Mouse (Mus musculus) kidney, adult 11 months (tissue): Measurements from ENCODE around the gene Frmd6.
A peak's percentile ranks its signal among the peaks of the same experiment; 100 is the strongest.

Experiments
- DNase-seq: peaks from one replicate; pipeline ENCODE4 v3.0.0; 2022

Gene Frmd6

GRCm38 (mm10) chr12:70855678-70856077 is 30.4 kb downstream of the Frmd6 start:
- DNase-seq, result no peak

- DNase-seq, result no peak
Observed at GRCm38 (mm10) chr12:70856776-70857175, 31.5 kb downstream of the Frmd6 start.

- DNase-seq, result no peak
Observed at GRCm38 (mm10) chr12:70863281-70863680, 38.0 kb downstream of the Frmd6 start.

DNA sequence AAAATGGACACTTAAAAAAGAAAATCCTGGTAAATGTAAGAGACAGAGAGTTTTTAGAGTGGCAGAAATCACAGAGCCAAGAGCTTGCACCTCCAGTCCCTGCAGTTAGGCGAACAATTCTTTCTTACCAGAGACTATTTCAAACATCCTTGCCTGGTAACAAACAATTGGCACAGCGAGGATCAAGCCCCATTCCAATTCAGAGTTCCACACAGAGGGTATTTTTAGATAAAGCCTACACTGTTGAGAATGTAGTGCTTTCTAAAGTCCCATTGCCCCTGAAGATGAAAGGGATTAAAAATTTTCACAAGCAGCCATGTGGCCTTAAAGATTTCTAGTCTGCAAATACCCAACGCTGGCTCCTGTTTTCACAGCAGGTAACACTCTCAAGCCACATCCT is 42.5 kb downstream of the Frmd6 start:
- no peak for DNase-seq

DNA sequence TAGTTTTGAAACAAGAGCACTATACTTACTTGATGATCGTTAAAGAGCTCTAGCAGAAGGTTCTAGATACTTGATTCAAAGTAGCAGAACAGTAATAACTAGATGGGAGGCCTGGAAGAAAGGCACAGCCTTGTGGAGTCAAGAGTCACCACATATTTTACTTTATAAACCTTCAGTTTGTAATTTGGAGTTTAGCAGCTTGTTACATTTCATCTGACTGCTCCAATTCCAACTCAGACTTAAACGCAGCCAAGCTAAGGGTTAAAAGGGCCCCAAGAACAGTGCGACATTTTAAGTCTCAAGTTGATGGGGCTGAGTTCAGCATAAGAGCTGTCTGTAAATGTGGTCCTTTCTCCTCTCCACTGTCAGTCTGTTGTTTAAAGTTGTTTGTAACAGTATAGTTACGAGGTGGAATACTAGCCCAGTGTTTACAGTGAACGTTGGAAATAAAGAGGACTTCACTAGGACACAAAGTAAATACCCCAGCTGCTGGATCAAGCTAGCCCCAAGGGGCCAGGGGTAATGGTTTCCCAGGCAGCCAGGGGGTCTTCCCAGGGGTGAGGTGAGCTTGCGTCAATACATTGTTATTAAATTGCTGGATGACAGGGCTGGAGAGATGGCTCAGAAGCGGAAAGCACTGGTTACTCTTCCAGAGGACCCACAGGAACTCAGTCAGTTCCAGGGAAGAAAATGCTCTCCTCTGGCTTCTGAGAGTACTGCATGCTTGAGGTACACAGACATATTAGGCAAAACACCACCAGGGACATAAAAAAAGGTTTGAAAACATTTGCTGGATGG is 43.1 kb downstream of the Frmd6 start:
- DNase-seq, result no peak

DNA sequence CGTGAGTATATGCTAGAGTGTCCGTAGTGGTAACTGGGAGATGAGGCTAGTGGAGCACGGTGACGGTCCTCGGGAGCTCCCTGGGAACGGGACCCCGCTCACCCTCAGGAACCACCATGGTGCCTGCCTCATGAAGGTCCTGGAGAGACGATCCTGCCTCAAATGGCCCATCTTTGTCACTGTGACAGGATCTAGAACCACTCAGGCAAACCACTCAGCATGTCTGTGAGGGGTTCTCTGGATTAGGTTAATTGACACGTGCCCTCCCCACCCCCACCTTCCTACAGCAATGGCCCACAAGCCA is 43.6 kb downstream of the Frmd6 start:
- no peak for DNase-seq

DNA sequence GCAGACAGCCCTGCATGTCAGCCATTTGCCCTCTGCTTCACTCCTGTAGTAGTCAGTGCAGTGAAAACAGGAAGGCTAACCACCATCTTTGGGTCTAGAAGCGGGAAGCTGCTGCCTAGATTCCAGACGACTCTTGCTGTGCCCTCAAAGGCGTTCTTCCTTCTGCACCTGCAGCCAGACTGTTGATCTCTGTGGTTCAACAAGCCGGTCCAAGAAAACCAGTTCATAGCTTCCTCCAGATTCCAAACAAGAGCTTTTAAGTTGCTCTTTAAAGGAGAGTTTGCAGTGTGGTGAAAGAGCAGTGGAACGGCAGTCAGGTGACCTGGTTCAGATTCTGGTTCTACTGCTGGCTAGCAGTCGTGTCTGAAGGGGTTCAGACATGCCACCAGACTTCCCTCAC is 48.2 kb downstream of the Frmd6 start:
- DNase-seq, result no peak

DNA sequence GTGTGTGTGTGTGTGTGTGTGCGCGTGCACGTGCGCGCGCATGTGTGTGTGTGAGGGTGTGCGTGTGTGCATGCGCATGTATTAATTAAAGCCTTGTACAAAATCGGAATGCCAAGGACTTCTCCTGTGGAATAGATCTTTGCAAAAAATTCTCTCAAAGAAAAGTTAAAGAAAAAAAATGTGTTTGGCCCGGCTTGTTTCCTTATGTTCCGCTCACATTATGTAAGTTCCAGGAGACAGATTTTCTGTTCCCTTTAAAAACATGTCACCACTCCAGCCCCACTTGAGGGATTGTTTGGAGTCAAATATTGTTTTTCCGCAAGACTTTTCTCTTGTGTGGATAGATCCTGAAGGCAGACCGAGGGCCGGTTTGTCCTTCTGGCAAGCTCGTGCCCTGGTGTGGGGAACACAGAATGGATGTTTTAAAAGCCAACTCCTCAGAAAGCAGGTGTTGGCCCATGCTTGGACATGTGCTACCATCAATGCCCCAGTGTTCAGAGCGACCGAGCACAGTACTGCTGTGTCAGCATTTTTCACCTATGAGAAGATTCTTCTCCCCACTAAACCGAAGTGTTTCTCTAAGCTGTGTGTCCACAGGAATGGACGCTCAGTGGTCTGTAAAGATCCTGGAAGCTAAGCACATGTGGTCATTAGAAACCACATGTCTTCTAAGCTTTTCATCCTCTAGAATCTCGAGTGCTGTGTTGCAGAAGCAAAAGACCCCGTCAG is 51.1 kb downstream of the Frmd6 start:
- no peak for DNase-seq

DNA sequence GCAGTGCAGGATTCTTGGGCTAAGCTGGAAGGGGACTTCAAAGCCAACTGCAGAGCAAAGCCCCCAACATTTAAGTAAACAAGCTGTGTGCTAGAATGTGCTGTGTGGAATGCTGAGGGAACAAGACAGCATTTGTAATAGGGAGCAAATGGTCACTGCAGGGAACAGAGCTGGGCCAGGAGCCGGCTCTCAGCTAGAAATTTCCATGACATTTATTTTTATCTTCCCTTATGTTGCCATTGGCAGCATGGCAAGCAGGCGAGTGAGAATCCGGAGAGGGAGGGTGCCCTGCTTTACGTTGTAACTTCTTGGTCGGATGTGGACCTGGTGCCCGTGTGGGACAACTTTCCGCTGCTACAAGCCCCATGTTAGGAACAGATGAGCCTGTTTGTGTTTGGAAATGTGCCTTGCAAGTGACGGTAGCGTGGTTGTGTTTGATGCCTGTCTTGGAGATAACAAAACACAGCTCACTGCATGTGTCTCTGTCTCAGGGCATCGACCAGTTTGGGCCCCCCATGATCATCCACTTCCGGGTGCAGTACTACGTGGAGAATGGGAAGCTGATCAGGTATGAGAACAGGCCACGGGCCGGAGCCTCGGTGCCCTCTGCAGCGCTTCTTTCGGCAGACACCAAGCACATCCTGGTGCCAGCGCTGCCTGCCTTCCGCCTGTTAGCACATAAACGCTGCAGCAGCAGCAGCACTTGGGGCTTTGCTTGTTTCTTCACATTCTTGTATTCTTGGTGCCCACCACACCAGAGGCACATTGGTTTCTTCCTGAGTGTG is 52.8 kb downstream of the Frmd6 start:
- DNase-seq, result no peak

DNA sequence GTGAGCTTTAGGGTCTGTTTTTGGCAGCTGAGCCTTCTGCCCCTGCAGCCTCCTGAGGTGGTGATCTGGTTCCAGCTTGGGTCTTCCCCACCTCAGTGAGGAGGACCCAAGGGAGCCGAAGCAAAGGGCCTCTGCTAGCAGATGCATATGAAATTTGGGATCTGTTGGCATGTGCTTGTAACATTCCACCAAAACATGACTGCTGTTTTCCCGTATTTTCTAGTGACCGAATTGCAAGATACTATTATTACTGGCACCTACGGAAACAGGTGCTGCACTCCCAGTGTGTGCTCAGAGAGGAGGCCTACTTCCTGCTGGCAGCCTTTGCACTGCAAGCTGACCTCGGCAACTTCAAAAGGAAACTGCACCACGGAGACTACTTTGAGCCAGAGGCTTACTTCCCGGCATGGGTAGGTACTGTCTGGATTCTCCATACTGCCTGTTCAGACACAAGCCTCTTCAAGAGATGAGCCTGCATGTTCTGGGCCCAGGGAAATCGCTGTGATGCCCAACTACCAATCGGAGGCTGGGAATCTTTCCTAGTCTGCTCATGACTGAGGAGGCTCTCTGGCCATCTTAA is 55.2 kb downstream of the Frmd6 start:
- no peak for DNase-seq

- peak; percentile 8 for DNase-seq
Observed at GRCm38 (mm10) chr12:70881340-70881739, 56.0 kb downstream of the Frmd6 start.

- DNase-seq, result peak; percentile 6
Observed at GRCm38 (mm10) chr12:70881854-70882253, 56.5 kb downstream of the Frmd6 start.

GRCm38 (mm10) chr12:70883141-70883540 is 57.8 kb downstream of the Frmd6 start:
- DNase-seq, result no peak

- DNase-seq, result no peak
Observed at GRCm38 (mm10) chr12:70884113-70884512, 58.8 kb downstream of the Frmd6 start.

DNA sequence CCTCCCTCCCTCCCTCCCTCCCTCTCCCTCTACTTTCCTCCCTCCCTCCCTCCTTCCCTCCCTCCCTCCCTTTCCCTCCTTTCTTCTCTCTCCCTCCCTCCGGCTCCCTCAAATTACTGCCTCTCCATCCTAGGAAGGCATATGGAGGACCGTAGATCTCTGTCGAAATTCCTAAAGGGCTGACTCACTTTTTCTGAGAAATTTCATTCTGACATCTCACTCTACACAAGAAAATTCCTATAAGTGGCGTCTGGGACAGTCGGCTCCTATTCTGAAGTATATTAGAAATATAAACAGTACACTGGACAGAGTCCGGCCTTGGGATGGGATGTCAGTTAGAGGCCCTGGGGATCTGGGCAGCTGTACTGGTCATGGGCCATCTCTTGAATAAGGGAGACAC is 59.7 kb downstream of the Frmd6 start:
- DNase-seq, result no peak

DNA sequence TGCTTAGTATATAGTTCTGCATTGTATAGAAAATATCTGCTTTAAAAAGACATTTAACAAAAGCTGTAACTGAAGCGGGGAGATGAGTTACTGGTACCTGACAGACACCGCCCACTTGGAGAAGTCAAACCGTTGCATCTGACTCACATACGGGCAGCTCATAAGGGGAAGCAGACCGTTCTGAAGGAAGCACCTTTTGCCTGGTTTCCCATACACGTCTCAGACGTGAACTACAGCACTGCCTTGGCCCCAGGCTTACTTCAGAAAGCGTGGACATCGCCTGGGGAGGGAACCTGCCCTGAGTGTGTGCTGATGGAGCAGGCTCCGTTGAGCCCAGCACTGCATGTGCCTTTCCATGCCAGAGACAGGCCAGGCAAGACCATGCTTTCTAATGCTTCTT is 60.3 kb downstream of the Frmd6 start:
- no peak for DNase-seq

DNA sequence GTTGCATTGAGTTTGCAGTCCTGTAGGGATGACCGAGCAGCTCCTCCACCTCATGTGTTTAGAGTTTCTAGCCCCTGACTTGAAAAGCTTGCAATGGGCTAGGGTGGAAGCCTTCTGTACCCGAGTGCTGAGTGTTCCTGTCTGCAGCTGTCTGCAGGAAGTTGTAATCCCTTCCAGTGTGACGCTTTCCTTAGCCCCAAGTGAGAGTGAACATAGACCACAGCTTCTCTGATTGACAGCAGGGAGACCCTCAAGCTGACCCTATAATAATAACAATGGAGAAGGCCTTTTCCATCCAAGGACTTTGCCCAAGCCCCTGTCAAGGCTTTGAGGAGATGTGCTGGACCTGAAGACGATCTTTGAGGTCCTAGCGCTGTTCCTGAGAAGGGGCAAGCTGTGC is 65.1 kb downstream of the Frmd6 start:
- no peak for DNase-seq

DNA sequence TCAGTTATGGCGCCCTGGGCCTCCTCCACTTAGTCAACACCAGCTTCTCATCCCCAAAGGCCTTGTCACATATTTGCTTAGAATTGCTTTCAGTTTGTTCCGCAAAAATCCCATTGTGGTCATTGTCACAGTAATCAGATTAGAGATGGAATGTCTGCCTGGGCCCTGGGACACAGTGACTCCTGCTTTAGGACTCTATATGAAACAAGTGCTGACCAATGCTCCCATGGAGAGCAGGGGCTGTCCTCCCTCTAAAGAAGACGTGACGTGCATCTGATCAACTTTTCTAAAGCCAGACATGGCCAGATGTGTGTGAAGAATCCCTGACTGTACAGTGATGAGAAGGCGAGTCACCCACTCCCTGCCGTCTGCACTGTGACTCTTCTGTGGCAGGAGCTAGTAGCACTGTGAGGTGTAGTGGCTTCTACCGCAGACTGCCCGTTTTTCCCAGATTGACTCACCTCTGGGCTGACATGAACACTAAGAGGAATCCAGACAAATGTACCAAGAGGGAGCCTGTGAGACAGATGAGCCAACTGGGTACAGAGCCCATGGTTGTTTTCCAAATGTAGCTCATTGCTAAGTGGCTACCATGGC is 65.7 kb downstream of the Frmd6 start:
- DNase-seq, result no peak

- no peak for DNase-seq
Observed at GRCm38 (mm10) chr12:70895275-70895674, 70.0 kb downstream of the Frmd6 start.

GRCm38 (mm10) chr12:70896068-70896467 is 70.8 kb downstream of the Frmd6 start:
- no peak for DNase-seq

- DNase-seq, result no peak
Observed at GRCm38 (mm10) chr12:70897434-70897833, 72.1 kb downstream of the Frmd6 start.

DNA sequence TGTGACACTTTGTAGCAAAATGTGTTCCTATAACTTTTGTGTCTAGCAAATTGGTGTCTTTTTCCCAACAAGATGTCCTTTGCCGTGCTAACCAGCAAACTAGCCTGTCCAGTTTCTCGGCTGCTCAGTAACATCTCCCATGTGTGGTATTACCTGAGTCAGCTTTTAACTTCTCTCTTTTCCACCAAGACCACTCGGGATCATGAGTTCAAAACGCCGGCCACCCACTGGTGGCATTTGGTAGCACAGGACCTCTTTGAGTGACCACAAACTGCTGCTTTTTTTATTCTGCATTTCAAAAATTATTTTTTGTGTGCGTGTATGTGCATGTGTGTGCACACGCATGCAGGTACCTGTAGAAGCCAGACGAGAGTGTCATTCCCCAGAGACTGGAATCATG is 73.1 kb downstream of the Frmd6 start:
- DNase-seq, result no peak

- DNase-seq, result no peak
Observed at GRCm38 (mm10) chr12:70904471-70904870, 79.2 kb downstream of the Frmd6 start.
